Mouse (Mus musculus) small intestine, adult 2 months (tissue): ENCODE measurements at regions not wholly inside any gene's neighbourhood (a gene's known extent, or its start where the extent isn't known, plus 50 kb on each side); places are given as distances from the start of the nearest gene placed in this dataset.

ENCODE experiments used
- CTCF ChIP-seq: fragments of 200-500 bp; IDR thresholded peaks from 2 replicates; pipeline ENCODE4 v1.5.1; 2012; ENCODE audit warnings: low read depth, mild to moderate bottlenecking, control low read depth, inconsistent platforms, low read length, moderate library complexity, mixed read lengths; ENCODE audit not compliant: insufficient replicate concordance, insufficient read length; ENCODE audit errors: extremely low read depth
- POLR2A ChIP-seq: fragments of 200-500 bp; IDR thresholded peaks from 2 replicates; pipeline ENCODE4 v1.6.1; 2012; ENCODE audit warnings: low read depth, mild to moderate bottlenecking, control low read depth, inconsistent platforms, low read length, moderate library complexity

GRCm38 (mm10) chr2:45774416-45774815, 657.2 kb upstream of the Zeb2 start:
- TF ChIP-seq CTCF: no peak
- TF ChIP-seq POLR2A: no peak
